Mouse (Mus musculus) forebrain, embryonic 12.5 days (tissue): ENCODE data around the gene Ppp1r36. TPM values are rescaled to one million over a fixed set of nuclear protein-coding genes. Genes with fewer than 3 reads are reported as not detected.

ENCODE experiments used
- ATAC-seq: fragments of 200-750 bp; cut with Nextera tagmentation; 2 replicates; pipeline ENCODE4 v1.8.0; 2017; ENCODE audit warnings: moderate TSS enrichment; ENCODE audit not compliant: low FRiP score
- H3K27ac ChIP-seq: fragments of 300-500 bp; sonication (generic); 2 replicates; pipeline ENCODE4 v1.5.1; 2016; ENCODE audit warnings: mild to moderate bottlenecking
- H3K27me3 ChIP-seq: fragments of 300-500 bp; sonication (generic); 2 replicates; pipeline ENCODE4 v1.6.1; 2016; ENCODE audit warnings: mild to moderate bottlenecking
- H3K36me3 ChIP-seq: fragments of 300-500 bp; sonication (generic); replicated peaks from 2 replicates; pipeline ENCODE4 v1.6.1; 2016; ENCODE audit warnings: mild to moderate bottlenecking
- H3K4me1 ChIP-seq: fragments of 300-500 bp; sonication (generic); 2 replicates; pipeline ENCODE4 v1.6.1; 2016
- H3K4me2 ChIP-seq: fragments of 300-500 bp; sonication (generic); 2 replicates; pipeline ENCODE4 v1.6.1; 2016; ENCODE audit warnings: mild to moderate bottlenecking, moderate library complexity
- H3K4me3 ChIP-seq: fragments of 300-500 bp; sonication (generic); replicated peaks from 2 replicates; pipeline ENCODE4 v1.5.1; 2016; ENCODE audit warnings: mild to moderate bottlenecking
- H3K9ac ChIP-seq: fragments of 300-500 bp; sonication (generic); 2 replicates; pipeline ENCODE4 v1.6.1; 2016; ENCODE audit warnings: mild to moderate bottlenecking
- H3K9me3 ChIP-seq: fragments of 300-500 bp; sonication (generic); 2 replicates; pipeline ENCODE4 v1.6.1; 2016
- WGBS: fragments of 180-500 bp; shearing (Covaris S2); methylation state at CpG from one replicate; pipeline ENCODE4 v1.1.7; 2016; 5-methylcytosine and 5-hydroxymethylcytosine counted together
- polyA plus RNA-seq: library from polyadenylated mRNA; unstranded; fragments of >200 nt; fragmentation: Nextera tagmentation; extraction: Ambion mirVana; gene quantifications from 2 replicates; pipeline ENCODE4 v1.2.1, GENCODE M21; 2016

The Ppp1r36 gene
- polyA plus RNA-seq, 1 experiment from 2014 or later: 0.93 TPM

GRCm38 (mm10) chr12:76482446-76482845, 65.1 kb downstream of the Ppp1r36 start:
- no peak for ATAC-seq
- Histone ChIP-seq H3K36me3 (no peaks in the 10 kb centered on the region), H3K9me3 (no peaks in the 10 kb centered on the region), H3K27ac (no peak overlapping the region), H3K9ac (no peak overlapping the region), H3K27me3 (peaks cover 6% of the 10 kb centered on the region; the same call in 1 of the 2 replicates), H3K4me1 (no peaks in the 10 kb centered on the region; the same call in 1 of the 2 replicates), H3K4me3 (no peak overlapping the region), H3K4me2 (no peak overlapping the region)
- WGBS: 85% methylated on average over 2 of the region's 2 CpGs

- no peak overlapping the region for H3K9ac ChIP-seq
- WGBS: 96% methylated on average over 2 of the region's 2 CpGs
- no peak overlapping the region for H3K4me2 ChIP-seq
- no peak overlapping the region for H3K27ac ChIP-seq
- no peaks in the 10 kb centered on the region for H3K36me3 ChIP-seq
- H3K4me1 ChIP-seq: no peaks in the 10 kb centered on the region; the same call in 1 of the 2 replicates
- H3K27me3 ChIP-seq: peaks cover 6% of the 10 kb centered on the region; the same call in 1 of the 2 replicates
- no peak overlapping the region for H3K4me3 ChIP-seq
- no peak for ATAC-seq
- no peaks in the 10 kb centered on the region for H3K9me3 ChIP-seq
These were observed 65.6 kb downstream of the Ppp1r36 start for GRCm38 (mm10) chr12:76482948-76483347.

GRCm38 (mm10) chr12:76484881-76485280, 67.5 kb downstream of the Ppp1r36 start:
- no peak overlapping the region for H3K4me2 ChIP-seq
- no peak for ATAC-seq
- 62% methylated on average over 4 of the region's 4 CpGs for WGBS

GRCm38 (mm10) chr12:76485381-76485780, 68.0 kb downstream of the Ppp1r36 start:
- Histone ChIP-seq H3K36me3 (no peaks in the 10 kb centered on the region), H3K9ac (no peak overlapping the region), H3K4me1 (no peaks in the 10 kb centered on the region; the same call in 1 of the 2 replicates), H3K27ac (no peak overlapping the region), H3K9me3 (no peaks in the 10 kb centered on the region), H3K4me3 (no peak overlapping the region), H3K27me3 (no peaks in the 10 kb centered on the region), H3K4me2 (no peak overlapping the region)
- 55% methylated on average over 11 of the region's 11 CpGs for WGBS
- no peak for ATAC-seq

More at GRCm38 (mm10) chr12:76484881-76485280, 67.5 kb downstream of the Ppp1r36 start:
- Histone ChIP-seq H3K9ac (no peak overlapping the region), H3K27me3 (no peaks in the 10 kb centered on the region), H3K9me3 (no peaks in the 10 kb centered on the region), H3K36me3 (no peaks in the 10 kb centered on the region), H3K4me3 (no peak overlapping the region), H3K27ac (no peak overlapping the region), H3K4me1 (no peaks in the 10 kb centered on the region; the same call in 1 of the 2 replicates)

- no peak overlapping the region for H3K4me2 ChIP-seq
- no peaks in the 10 kb centered on the region for H3K9me3 ChIP-seq
- H3K27me3 ChIP-seq: no peaks in the 10 kb centered on the region
- no peaks in the 10 kb centered on the region for H3K36me3 ChIP-seq
- WGBS: 85% methylated on average over 9 of the region's 9 CpGs
- H3K4me3 ChIP-seq: no peak overlapping the region
- H3K27ac ChIP-seq: no peak overlapping the region
- ATAC-seq: no peak
- no peaks in the 10 kb centered on the region; the same call in 1 of the 2 replicates for H3K4me1 ChIP-seq
- no peak overlapping the region for H3K9ac ChIP-seq
These were observed 69.6 kb downstream of the Ppp1r36 start for GRCm38 (mm10) chr12:76486943-76487342.

Other genes starting within 250 kb of the Ppp1r36 start
- 0.06 and 0.13 TPM in 2 replicates for gene Esr2, start 240.3 kb upstream of the Ppp1r36 start, polyA plus RNA-seq
- gene Tex21, start 170.8 kb upstream of the Ppp1r36 start, polyA plus RNA-seq: not detected in 2 replicates
- gene Mthfd1, start 162.2 kb upstream of the Ppp1r36 start, polyA plus RNA-seq: 64.0 and 67.6 TPM in 2 replicates
- 5.9 and 6.5 TPM in 2 replicates for gene Akap5, start 92.6 kb upstream of the Ppp1r36 start, polyA plus RNA-seq
- 20.0 and 22.5 TPM in 2 replicates for gene Zbtb25, start 47.9 kb upstream of the Ppp1r36 start, polyA plus RNA-seq
- gene Zbtb1, start 47.3 kb upstream of the Ppp1r36 start, polyA plus RNA-seq: 8.2 and 8.5 TPM in 2 replicates
- 4.6 and 4.8 TPM in 2 replicates for gene Hspa2, start 13.4 kb upstream of the Ppp1r36 start, polyA plus RNA-seq
- 1.0 TPM in 2 replicates for gene Plekhg3, start 113.4 kb downstream of the Ppp1r36 start, polyA plus RNA-seq